Mouse (Mus musculus) CH12.LX (cell line): ENCODE measurements around the gene Eef2k.

Experiments
- CTCF ChIP-seq, 2 experiments: IDR thresholded peaks in 1 of 2; conservative IDR thresholded peaks in 1 of 2; 2 replicates each; pipeline ENCODE4 v1.5.1; 2011 to 2012; ENCODE audit warnings: low read depth in 2 of 2, low read length in 2 of 2, improper control_type of control experiment in 1 of 2, inconsistent platforms in 1 of 2, mild to moderate bottlenecking in 1 of 2, moderate library complexity in 1 of 2
- HCFC1 ChIP-seq: IDR thresholded peaks from 2 replicates; pipeline ENCODE4 v1.6.1; 2012; ENCODE audit warnings: low read depth, mild to moderate bottlenecking, inconsistent platforms, low read length, improper control_type of control experiment
- JUN ChIP-seq: IDR thresholded peaks from 2 replicates; pipeline ENCODE4 v1.6.1; 2011; ENCODE audit warnings: low read depth, mild to moderate bottlenecking, low read length, improper control_type of control experiment, moderate library complexity; ENCODE audit not compliant: insufficient read depth
- MAX ChIP-seq: IDR thresholded peaks from 2 replicates; pipeline ENCODE4 v1.6.1; 2011; ENCODE audit warnings: low read length, improper control_type of control experiment
- POLR2A ChIP-seq: IDR thresholded peaks from 2 replicates; pipeline ENCODE4 v1.6.1; 2011; ENCODE audit warnings: low read depth, mild to moderate bottlenecking, improper control_type of control experiment, low read length
- TCF12 ChIP-seq: IDR thresholded peaks from 2 replicates; pipeline ENCODE4 v1.6.1; 2014; ENCODE audit warnings: low read depth, mild to moderate bottlenecking, inconsistent platforms, low read length, improper control_type of control experiment

DNA sequence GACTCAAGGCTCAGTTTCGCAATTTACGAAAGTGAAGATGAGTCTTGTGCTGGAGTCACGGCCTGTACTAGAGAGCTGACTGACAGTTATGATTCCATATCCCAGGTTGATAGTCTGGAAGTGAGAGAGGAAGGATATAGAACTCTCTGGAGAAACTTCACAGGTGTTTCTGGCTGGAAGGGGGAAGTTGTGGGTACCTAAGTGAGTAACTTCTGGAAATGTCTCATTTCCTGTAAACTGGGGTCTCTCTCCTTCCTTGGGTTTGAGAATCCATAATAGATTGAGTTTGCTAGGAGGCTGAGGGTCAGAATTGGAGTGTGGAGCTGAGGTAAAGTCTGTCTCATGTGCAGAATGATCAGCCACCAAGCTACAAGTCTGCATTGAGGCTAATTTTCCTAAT lies 7.5 kb downstream of the Eef2k start:
- TF ChIP-seq CTCF (conservative IDR thresholded peaks at IDR 0.05 in 1 of 2, IDR thresholded peaks at IDR 0.05 in 1 of 2; ENCODE audit: low read depth in 2 of 2, low read length in 2 of 2) (no peak), MAX (no peak), JUN (no peak), POLR2A (no peak), HCFC1 (no peak), TCF12 (no peak)
